Mouse (Mus musculus) liver, embryonic 11.5 days (tissue): Measurements from ENCODE around the gene 2310057J18Rik. TPM values are rescaled to one million over a fixed set of nuclear protein-coding genes. Genes with fewer than 3 reads are reported as not detected.
"Not testable (repeated sequence)": the region's sequence is repeated elsewhere in the genome, so short reads cannot be mapped to it uniquely, and the experiment has no call there.

Experiments used
- ATAC-seq: fragments of 200-750 bp; cut with Nextera tagmentation; replicated peaks from 2 replicates; pipeline ENCODE4 v1.8.0; 2017; ENCODE audit warnings: moderate number of reproducible peaks, mild to moderate bottlenecking, moderate TSS enrichment, moderate library complexity; ENCODE audit not compliant: low FRiP score
- DNase-seq: peaks from one replicate; pipeline ENCODE4 v3.0.0-alpha.2; 2017; ENCODE audit warnings: low spot score
- H3K27ac ChIP-seq: fragments of 300-500 bp; sonication (generic); 2 replicates; pipeline ENCODE4 v1.5.1; 2014; ENCODE audit warnings: mild to moderate bottlenecking, low read depth, low read length, control low read depth
- H3K27me3 ChIP-seq: fragments of 300-500 bp; sonication (generic); replicated peaks from 2 replicates; pipeline ENCODE4 v1.6.1; 2014; ENCODE audit warnings: low read length, mixed read lengths; ENCODE audit not compliant: control insufficient read depth, insufficient read depth
- H3K36me3 ChIP-seq: fragments of 300-500 bp; sonication (generic); 2 replicates; pipeline ENCODE4 v1.6.1; 2014; ENCODE audit warnings: mild to moderate bottlenecking, low read length, moderate library complexity, mixed read lengths; ENCODE audit not compliant: control insufficient read depth, insufficient read depth
- H3K4me1 ChIP-seq: fragments of 300-500 bp; sonication (generic); replicated peaks from 2 replicates; pipeline ENCODE4 v1.6.1; 2014; ENCODE audit warnings: low read length, mixed read lengths; ENCODE audit not compliant: control insufficient read depth, insufficient read depth
- H3K4me2 ChIP-seq: fragments of 300-500 bp; sonication (generic); 2 replicates; pipeline ENCODE4 v1.6.1; 2014; ENCODE audit warnings: mild to moderate bottlenecking, control low read depth, moderate library complexity
- H3K4me3 ChIP-seq: fragments of 300-500 bp; sonication (generic); 2 replicates; pipeline ENCODE4 v1.5.1; 2014; ENCODE audit warnings: low read depth, low read length, control low read depth
- H3K9ac ChIP-seq: fragments of 300-500 bp; sonication (generic); 2 replicates; pipeline ENCODE4 v1.6.1; 2014; ENCODE audit warnings: low read depth, low read length, control low read depth
- H3K9me3 ChIP-seq: fragments of 300-500 bp; sonication (generic); 2 replicates; pipeline ENCODE4 v1.6.1; 2016; ENCODE audit warnings: low read length, inconsistent platforms, mixed read lengths; ENCODE audit not compliant: control insufficient read depth
- WGBS: fragments of 180-500 bp; shearing (Covaris S2); extraction: QIAGEN DNeasy Blood & Tissue Kit; methylation state at CpG from one replicate; pipeline ENCODE4 v1.1.7; 2014; 5-methylcytosine and 5-hydroxymethylcytosine counted together
- polyA plus RNA-seq: library from polyadenylated mRNA; unstranded; fragments of >200 nt; fragmentation: Nextera tagmentation; extraction: Ambion mirVana; gene quantifications from 2 replicates; pipeline ENCODE4 v1.2.1, GENCODE M21; 2014

Gene 2310057J18Rik
- polyA plus RNA-seq, result not detected in 2 replicates

- H3K4me3 ChIP-seq, result no peak within 1 kb of the TSS
- 81% methylated on average over 3 of the region's 3 CpGs for WGBS
- H3K27ac ChIP-seq, result no peak within 1 kb of the TSS
- H3K27me3 ChIP-seq, result no peaks in the 10 kb centered on the region
- H3K9me3 ChIP-seq, result no peaks in the 10 kb centered on the region
- no peak within 1 kb of the TSS for H3K4me2 ChIP-seq
- no peaks in the 10 kb centered on the region for H3K36me3 ChIP-seq
- DNase-seq (no peak), ATAC-seq (no peak)
- H3K9ac ChIP-seq, result no peak within 1 kb of the TSS
- no peaks in the 10 kb centered on the region for H3K4me1 ChIP-seq
Observed at GRCm38 (mm10) chr10:28986203-28986602, at the start of gene 2310057J18Rik. Gene 2310057J18Rik, minus strand, starts transcription at chr10:28986303.

GRCm38 (mm10) chr10:29029960-29030359 lies 43.9 kb upstream of the 2310057J18Rik start:
- not testable (repeated sequence) for H3K4me3 ChIP-seq, H3K27me3 ChIP-seq, H3K9ac ChIP-seq, H3K36me3 ChIP-seq, H3K4me1 ChIP-seq, H3K27ac ChIP-seq, DNase-seq, H3K4me2 ChIP-seq, ATAC-seq, H3K9me3 ChIP-seq
- WGBS, result 76% methylated on average over 9 of the region's 20 CpGs

GRCm38 (mm10) chr10:29019496-29020270 lies 33.6 kb upstream of the 2310057J18Rik start:
- H3K9me3 ChIP-seq, result no peaks in the 10 kb centered on the region
- no peak overlapping the region for H3K4me2 ChIP-seq
- WGBS, result 76% methylated on average over 7 of the region's 7 CpGs
- H3K4me1 ChIP-seq, result no peaks in the 10 kb centered on the region
- no peak overlapping the region for H3K27ac ChIP-seq
- ATAC-seq (no peak), DNase-seq (no peak)
- no peak overlapping the region for H3K9ac ChIP-seq
- no peaks in the 10 kb centered on the region for H3K27me3 ChIP-seq
- no peak overlapping the region for H3K4me3 ChIP-seq
- no peaks in the 10 kb centered on the region for H3K36me3 ChIP-seq

GRCm38 (mm10) chr10:28997776-28998175 lies 11.7 kb upstream of the 2310057J18Rik start:
- DNase-seq (no peak), ATAC-seq (no peak)

GRCm38 (mm10) chr10:28988990-28989389 lies 2.9 kb upstream of the 2310057J18Rik start:
- H3K36me3 ChIP-seq, result no peaks in the 10 kb centered on the region
- no peak overlapping the region for H3K9ac ChIP-seq
- no peak overlapping the region for H3K4me3 ChIP-seq
- no peak overlapping the region for H3K4me2 ChIP-seq
- H3K27ac ChIP-seq, result no peak overlapping the region
- DNase-seq (no peak), ATAC-seq (no peak)
- H3K9me3 ChIP-seq, result no peaks in the 10 kb centered on the region
- 61% methylated on average over 2 of the region's 2 CpGs for WGBS
- H3K4me1 ChIP-seq, result no peaks in the 10 kb centered on the region
- no peaks in the 10 kb centered on the region for H3K27me3 ChIP-seq

More at GRCm38 (mm10) chr10:28997776-28998175, 11.7 kb upstream of the 2310057J18Rik start:
- no peaks in the 10 kb centered on the region for H3K9me3 ChIP-seq
- no peak overlapping the region for H3K9ac ChIP-seq
- H3K36me3 ChIP-seq, result no peaks in the 10 kb centered on the region
- H3K4me3 ChIP-seq, result no peak overlapping the region
- H3K27me3 ChIP-seq, result no peaks in the 10 kb centered on the region
- no peak overlapping the region for H3K4me2 ChIP-seq
- no peaks in the 10 kb centered on the region for H3K4me1 ChIP-seq
- no peak overlapping the region for H3K27ac ChIP-seq

- no peaks in the 10 kb centered on the region for H3K36me3 ChIP-seq
- no peak overlapping the region for H3K4me3 ChIP-seq
- no peaks in the 10 kb centered on the region for H3K27me3 ChIP-seq
- no peak overlapping the region for H3K4me2 ChIP-seq
- no peak overlapping the region for H3K9ac ChIP-seq
- 69% methylated on average over 1 of the region's 1 CpGs for WGBS
- ATAC-seq (no peak), DNase-seq (no peak)
- no peaks in the 10 kb centered on the region for H3K9me3 ChIP-seq
- H3K27ac ChIP-seq, result no peak overlapping the region
- H3K4me1 ChIP-seq, result no peaks in the 10 kb centered on the region
Observed at GRCm38 (mm10) chr10:28968189-28968588, 17.9 kb downstream of the 2310057J18Rik start.

GRCm38 (mm10) chr10:28955138-28955537 lies 31.0 kb downstream of the 2310057J18Rik start:
- no peak for ATAC-seq

GRCm38 (mm10) chr10:28954515-28954914 lies 31.6 kb downstream of the 2310057J18Rik start:
- H3K36me3 ChIP-seq, result no peaks in the 10 kb centered on the region
- ATAC-seq, result no peak; the same call in 1 of the 2 replicates
- no peak overlapping the region for H3K4me3 ChIP-seq
- H3K27ac ChIP-seq, result no peak overlapping the region
- H3K4me2 ChIP-seq, result no peak overlapping the region
- H3K9me3 ChIP-seq, result no peaks in the 10 kb centered on the region
- 56% methylated on average over 4 of the region's 4 CpGs for WGBS
- H3K9ac ChIP-seq, result no peak overlapping the region
- H3K27me3 ChIP-seq, result no peaks in the 10 kb centered on the region
- no peak for DNase-seq
- no peaks in the 10 kb centered on the region for H3K4me1 ChIP-seq

More at GRCm38 (mm10) chr10:28955138-28955537, 31.0 kb downstream of the 2310057J18Rik start:
- Histone ChIP-seq H3K27me3 (no peaks in the 10 kb centered on the region), H3K9me3 (no peaks in the 10 kb centered on the region), H3K4me3 (no peak overlapping the region), H3K9ac (no peak overlapping the region), H3K4me1 (no peaks in the 10 kb centered on the region), H3K27ac (no peak overlapping the region), H3K36me3 (no peaks in the 10 kb centered on the region), H3K4me2 (no peak overlapping the region)
- WGBS, result 46% methylated on average over 4 of the region's 4 CpGs
- DNase-seq, result peak; percentile 32
